Mouse (Mus musculus) urinary bladder, postnatal 4 days (tissue): ENCODE measurements around the gene Myct1.

Source experiments
- DNase-seq, 2 experiments: peaks; one replicate each; pipeline ENCODE4 v3.0.0; 2021 to 2022; ENCODE audit warnings: low spot score in 2 of 2

Gene Myct1

DNA sequence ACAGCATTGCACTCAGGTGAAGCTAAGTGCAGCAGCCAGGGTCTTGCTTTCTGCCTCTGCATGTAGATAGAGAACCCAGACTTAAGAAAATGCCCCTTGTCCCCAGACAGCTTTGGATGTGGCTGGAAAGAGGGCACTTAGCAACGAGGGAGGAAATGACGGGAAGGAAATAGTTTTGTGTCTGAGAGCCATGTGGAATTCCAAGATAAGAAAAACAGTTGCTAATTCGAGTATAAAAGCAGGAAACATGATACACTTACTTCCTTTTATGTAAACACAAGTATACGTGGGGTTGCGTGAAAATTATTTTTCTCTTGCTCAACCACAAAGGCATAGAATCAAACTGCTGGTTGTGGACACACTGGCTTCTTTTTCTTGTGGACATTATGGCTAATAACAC is at the start of gene Myct1:
TSS of gene Myct1 (plus strand) at position 312 of the 400 bp plus-strand sequence.
- no peak for DNase-seq

- no peak for DNase-seq
Measured at GRCm38 (mm10) chr10:5546428-5546827, 47.1 kb upstream of the Myct1 start.

DNA sequence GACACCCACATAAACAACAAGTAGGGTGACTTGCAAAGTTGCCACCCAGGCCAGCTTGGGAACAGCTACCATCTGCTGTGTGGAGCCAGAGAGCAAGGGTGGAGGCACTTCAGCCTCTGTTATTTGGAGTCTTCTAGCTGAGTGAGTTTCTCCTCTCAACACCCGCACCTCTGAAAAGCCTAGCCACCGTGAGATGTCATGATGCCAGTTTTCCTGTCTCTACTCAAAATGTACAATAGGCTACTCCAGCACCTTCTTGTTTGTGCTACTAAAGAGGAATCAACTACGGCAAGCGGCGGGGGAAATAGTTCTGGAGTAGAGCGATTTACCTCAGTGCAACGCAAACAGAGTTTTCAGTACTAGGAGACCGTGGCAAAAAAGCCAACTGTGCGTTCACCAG is 45.8 kb upstream of the Myct1 start:
- DNase-seq: no peak

DNA sequence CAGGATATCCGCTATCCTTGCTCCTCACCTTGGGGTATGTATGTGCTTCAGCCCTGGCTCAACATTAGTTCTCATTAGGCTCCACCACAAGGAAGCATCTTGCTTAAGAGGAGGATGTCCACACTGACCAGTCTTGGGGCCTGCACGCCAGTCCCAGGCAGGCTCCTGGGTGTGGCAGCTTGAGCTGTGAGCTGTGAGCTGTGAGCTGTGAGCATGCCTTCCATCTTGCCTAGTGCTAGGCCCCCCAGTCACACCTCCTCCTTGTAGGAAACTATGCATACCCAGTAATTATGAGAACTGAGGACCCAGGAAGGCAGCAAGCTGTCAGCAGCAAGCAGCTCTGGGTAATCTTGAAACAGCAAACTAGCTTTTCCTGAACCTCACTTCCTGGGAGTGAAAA is 44.9 kb upstream of the Myct1 start:
- no peak for DNase-seq

DNA sequence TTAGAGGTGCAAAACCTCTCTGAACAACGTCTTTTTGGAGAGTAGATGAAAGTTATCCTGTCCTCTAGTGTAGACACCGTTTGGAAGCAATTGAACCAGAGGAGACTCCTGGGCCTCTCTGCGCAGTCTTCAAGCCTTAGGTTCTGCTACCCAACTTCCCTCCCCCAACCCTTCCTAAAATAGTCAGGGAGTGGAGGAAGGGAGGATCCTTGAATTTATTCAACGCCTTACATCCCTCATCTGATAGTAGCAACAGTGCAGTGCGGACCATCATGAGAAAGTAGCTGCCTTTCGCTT is 43.8 kb upstream of the Myct1 start:
- no peak for DNase-seq

- DNase-seq: peak in 1 of 2 experiments; percentile 20
Measured at GRCm38 (mm10) chr10:5550168-5551021, 43.2 kb upstream of the Myct1 start.

DNA sequence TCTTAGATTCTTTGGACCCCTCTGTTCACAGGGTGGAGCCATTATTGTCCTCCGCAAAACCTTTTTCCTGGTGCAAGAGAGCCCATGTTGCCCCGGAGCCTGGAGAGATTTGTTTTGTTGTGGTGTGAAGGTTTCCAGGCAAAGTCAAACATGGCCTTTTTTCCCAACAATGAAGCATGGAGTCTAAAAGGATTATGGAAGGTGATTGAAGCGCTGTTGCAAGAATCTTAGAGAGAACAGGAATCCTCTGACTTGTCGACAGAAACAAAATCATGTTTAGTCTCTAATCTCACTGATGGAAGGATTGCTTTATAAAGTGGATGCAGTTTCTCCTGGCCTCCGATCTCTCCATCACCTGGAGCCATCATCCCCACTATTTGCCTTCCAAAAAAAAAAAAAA is 42.2 kb upstream of the Myct1 start, which contains the start of gene Syne1:
TSS of gene Syne1 (minus strand) at position 101 of the 400 bp plus-strand sequence.
- no peak for DNase-seq

GRCm38 (mm10) chr10:5554941-5555340 is 38.6 kb upstream of the Myct1 start:
- DNase-seq: no peak

DNA sequence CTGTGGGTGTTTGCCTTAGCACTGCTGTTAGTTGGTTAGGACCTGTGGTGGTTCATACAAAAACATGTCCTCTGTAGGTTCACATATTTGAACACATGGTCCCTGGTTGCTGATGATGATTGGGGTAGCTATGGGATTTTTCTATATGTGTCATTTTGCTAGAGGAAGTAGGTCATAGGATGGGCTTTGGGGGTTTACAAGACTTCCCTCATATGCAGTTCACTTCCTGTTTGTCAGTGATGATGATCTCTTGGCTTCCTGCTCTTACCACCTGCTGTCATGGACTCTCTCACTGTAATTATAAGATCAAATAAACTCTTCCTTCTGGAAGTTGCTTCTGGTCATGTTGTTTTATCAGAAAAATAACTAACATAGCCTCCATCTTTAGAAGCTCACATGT is 34.8 kb upstream of the Myct1 start:
- no peak for DNase-seq

- DNase-seq: no peak
Measured at GRCm38 (mm10) chr10:5560526-5560925, 33.0 kb upstream of the Myct1 start.

DNA sequence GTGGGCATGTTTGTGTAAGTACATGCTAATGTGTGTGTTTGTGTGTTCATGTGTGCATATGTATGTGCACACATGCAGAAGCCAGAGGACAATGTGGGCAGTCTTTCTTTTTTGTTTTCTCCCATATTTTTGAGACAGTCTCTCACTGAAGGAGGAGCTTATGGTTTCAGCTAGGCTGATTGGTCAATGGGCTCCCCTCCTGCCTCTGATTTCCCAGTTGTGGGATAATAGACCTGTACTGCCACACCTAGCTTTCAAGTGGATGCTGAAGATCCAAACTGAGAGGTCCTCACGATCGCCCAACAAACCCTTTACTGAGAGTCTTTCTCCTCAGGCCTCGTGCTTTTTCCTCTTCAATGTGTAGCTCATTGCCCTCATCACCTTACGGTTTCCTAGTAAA is 31.9 kb upstream of the Myct1 start:
- no peak for DNase-seq

GRCm38 (mm10) chr10:5568991-5569390 is 24.6 kb upstream of the Myct1 start:
- no peak for DNase-seq

GRCm38 (mm10) chr10:5570059-5570458 is 23.5 kb upstream of the Myct1 start:
- DNase-seq: no peak

- no peak for DNase-seq
Measured at GRCm38 (mm10) chr10:5571332-5571731, 22.2 kb upstream of the Myct1 start.

DNA sequence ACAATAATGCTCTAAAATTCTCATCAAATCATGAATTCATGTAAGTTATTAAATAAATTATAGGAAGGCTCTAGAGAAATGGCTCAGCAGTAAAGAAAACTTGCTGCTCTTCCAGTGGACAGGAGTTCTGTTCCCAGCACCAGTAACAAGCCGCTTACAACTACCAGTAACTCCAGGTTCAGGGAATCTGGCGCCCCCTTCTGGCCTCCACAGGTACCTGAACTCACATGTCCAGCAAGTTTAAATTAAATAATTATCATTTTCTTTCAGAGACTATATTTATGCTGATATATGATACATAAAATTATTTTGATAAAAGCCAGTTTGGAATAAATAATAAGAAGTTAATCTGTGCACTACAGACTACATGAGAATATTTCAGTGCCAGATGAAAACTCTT is 20.2 kb upstream of the Myct1 start:
- no peak for DNase-seq

- DNase-seq: no peak
Measured at GRCm38 (mm10) chr10:5591061-5591460, 2.5 kb upstream of the Myct1 start.

GRCm38 (mm10) chr10:5591996-5592395 is 1.6 kb upstream of the Myct1 start:
- DNase-seq: no peak

- no peak for DNase-seq
Measured at GRCm38 (mm10) chr10:5594457-5594856, 882 bp downstream of the Myct1 start.

- DNase-seq: no peak
Measured at GRCm38 (mm10) chr10:5596559-5596958, 3.0 kb downstream of the Myct1 start.

- DNase-seq: no peak
Measured at GRCm38 (mm10) chr10:5600123-5600522, 6.5 kb downstream of the Myct1 start.

- no peak for DNase-seq
Measured at GRCm38 (mm10) chr10:5603512-5603911, 9.9 kb downstream of the Myct1 start.

DNA sequence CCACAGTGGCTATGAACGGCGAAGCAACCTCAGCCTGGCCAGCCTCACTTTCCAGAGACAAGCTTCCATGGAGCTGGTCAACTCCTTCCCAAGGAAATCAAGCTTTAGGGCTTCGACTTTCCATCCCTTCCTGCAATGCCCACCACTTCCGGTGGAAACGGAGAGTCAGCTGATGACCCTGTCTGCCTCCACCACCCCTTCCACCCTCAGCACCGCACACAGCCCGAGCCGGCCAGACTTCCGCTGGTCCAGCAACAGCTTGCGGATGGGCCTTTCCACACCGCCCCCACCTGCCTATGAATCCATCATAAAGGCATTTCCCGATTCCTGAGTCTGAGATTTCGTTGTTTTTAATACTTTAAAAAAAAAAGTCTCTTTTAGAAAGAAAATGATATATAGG is 10.8 kb downstream of the Myct1 start:
- no peak for DNase-seq

DNA sequence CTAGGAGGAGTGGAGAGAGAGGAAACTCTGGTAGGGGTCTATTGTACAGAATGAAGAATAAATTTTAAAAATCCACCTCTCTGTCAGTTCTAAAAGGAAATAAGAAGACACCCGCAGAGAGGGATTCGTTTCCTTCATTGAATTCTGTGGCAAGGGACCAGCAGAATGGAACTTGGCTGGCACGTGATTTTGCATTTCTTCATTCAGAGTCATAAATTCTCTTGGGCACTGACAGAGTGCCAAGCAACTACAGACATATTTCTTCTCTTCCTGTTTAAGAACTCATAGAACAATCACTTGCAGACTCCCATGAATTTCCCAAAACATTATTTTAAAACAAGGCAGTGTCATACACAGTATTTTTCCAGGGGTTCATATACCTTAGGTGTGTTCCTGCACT is 15.3 kb downstream of the Myct1 start:
- DNase-seq: no peak
